8 mouse cellular contexts compared by ENCODE assay signal in genomic region chr13:4133070-4133469, GRCm38 (mm10). TPM values are rescaled to one million over a fixed set of nuclear protein-coding genes. Genes with fewer than 3 reads are reported as not detected.
DNase-seq lines count a peak whose midpoint lies in the region; ATAC-seq and TF ChIP-seq lines count a peak whose summit lies in the region.

No protein-coding gene starts in this region.

- H3K4me1 ChIP-seq in kidney, embryonic 14.5 days (ENCODE audit: control insufficient read depth, insufficient read depth, low read length), result no peaks in the 10 kb centered on the region
- H3K4me1 ChIP-seq in E14TG2a.4 (replicated peaks; ENCODE audit: low read depth, low read length), result no peaks in the 10 kb centered on the region
- H3K4me1 ChIP-seq in hindbrain, embryonic 12.5 days, result no peaks in the 10 kb centered on the region
- no peaks in the 10 kb centered on the region for H3K4me1 ChIP-seq in midbrain, embryonic 11.5 days (ENCODE audit: control insufficient read depth, insufficient read depth, low read length)

- WGBS in kidney, embryonic 14.5 days, result 38% methylated on average over 2 of the region's 2 CpGs
- 45% methylated on average over 2 of the region's 2 CpGs for WGBS in hindbrain, embryonic 12.5 days
- whole genome bisulfite sequencing in midbrain, embryonic 11.5 days, result 38% methylated on average over 2 of the region's 2 CpGs

- no peak overlapping the region for H3K4me2 ChIP-seq in kidney, embryonic 14.5 days (replicated peaks; ENCODE audit: low read depth, low read length)
- H3K4me2 ChIP-seq in hindbrain, embryonic 12.5 days (replicated peaks), result no peak overlapping the region
- H3K4me2 ChIP-seq in midbrain, embryonic 11.5 days, result no peak overlapping the region

- H3K36me3 ChIP-seq in kidney, embryonic 14.5 days (ENCODE audit: control insufficient read depth, insufficient read depth, low read length), result no peaks in the 10 kb centered on the region
- no peaks in the 10 kb centered on the region for H3K36me3 ChIP-seq in E14TG2a.4 (ENCODE audit: insufficient read depth, low read length)
- H3K36me3 ChIP-seq in hindbrain, embryonic 12.5 days, result no peaks in the 10 kb centered on the region
- H3K36me3 ChIP-seq in midbrain, embryonic 11.5 days (ENCODE audit: control insufficient read depth, insufficient read depth, low read length), result no peaks in the 10 kb centered on the region

- peak; percentile 42 for DNase-seq in kidney, adult 18-20 months
- DNase-seq in 3T3-L1 (ENCODE audit: low read depth, low spot score), result peak; percentile 53
- no peak for DNase-seq in midbrain, embryonic 11.5 days (ENCODE audit: low spot score, missing footprints)
- no peak for DNase-seq in cerebellum, adult 11-12 months

- H3K27me3 ChIP-seq in kidney, embryonic 14.5 days (ENCODE audit: control insufficient read depth, insufficient read depth, low read length), result no peaks in the 10 kb centered on the region
- H3K27me3 ChIP-seq in E14TG2a.4 (ENCODE audit: insufficient read depth, low read length), result no peaks in the 10 kb centered on the region
- no peaks in the 10 kb centered on the region for H3K27me3 ChIP-seq in hindbrain, embryonic 12.5 days
- H3K27me3 ChIP-seq in midbrain, embryonic 11.5 days (ENCODE audit: control insufficient read depth, insufficient read depth, low read length), result no peaks in the 10 kb centered on the region

- H3K9ac ChIP-seq in kidney, embryonic 14.5 days (ENCODE audit: low read depth, low read length), result no peak overlapping the region
- H3K9ac ChIP-seq in hindbrain, embryonic 12.5 days, result no peak overlapping the region
- no peak overlapping the region for H3K9ac ChIP-seq in midbrain, embryonic 11.5 days (ENCODE audit: low read length)

- H3K9me3 ChIP-seq in kidney, embryonic 14.5 days (ENCODE audit: control insufficient read depth, low read length), result no peaks in the 10 kb centered on the region
- no peaks in the 10 kb centered on the region for H3K9me3 ChIP-seq in E14TG2a.4 (ENCODE audit: low read length)
- H3K9me3 ChIP-seq in hindbrain, embryonic 12.5 days (replicated peaks), result no peaks in the 10 kb centered on the region
- no peaks in the 10 kb centered on the region for H3K9me3 ChIP-seq in midbrain, embryonic 11.5 days (ENCODE audit: control insufficient read depth, low read length)

- no peak overlapping the region for H3K27ac ChIP-seq in kidney, embryonic 14.5 days (ENCODE audit: low read depth, low read length)
- no peak overlapping the region for H3K27ac ChIP-seq in hindbrain, embryonic 12.5 days
- H3K27ac ChIP-seq in midbrain, embryonic 11.5 days (ENCODE audit: low read depth, low read length), result no peak overlapping the region

- TF ChIP-seq CTCF in E14TG2a.4 (conservative IDR thresholded peaks at IDR 0.05; ENCODE audit: low read length), result peak; percentile 24; the same call in 1 of the 2 replicates

- H3K4me3 ChIP-seq in kidney, embryonic 14.5 days (ENCODE audit: low read length), result no peak overlapping the region
- H3K4me3 ChIP-seq in E14TG2a.4 (replicated peaks; ENCODE audit: low read length), result no peak overlapping the region
- no peak overlapping the region for H3K4me3 ChIP-seq in hindbrain, embryonic 12.5 days
- H3K4me3 ChIP-seq in midbrain, embryonic 11.5 days (ENCODE audit: low read depth, low read length), result no peak overlapping the region

- ATAC-seq in kidney, embryonic 14.5 days (ENCODE audit: low FRiP score, low TSS enrichment), result no peak
- peak; percentile 71 for ATAC-seq in granulocyte monocyte progenitor cell, adult 5-6 weeks (replicated peaks; ENCODE audit: poor library complexity, severe bottlenecking)
- no peak for ATAC-seq in hindbrain, embryonic 12.5 days (ENCODE audit: low FRiP score)
- ATAC-seq in midbrain, embryonic 11.5 days (ENCODE audit: low FRiP score), result no peak

RNA-seq across cellular contexts. Expression of gene Akr1c18, which starts 17.4 kb away (rescaled TPM):
- polyA plus RNA-seq in kidney, embryonic 14.5 days (2014; fragmentation: Nextera tagmentation; extraction: Ambion mirVana), result 3.0 and 4.5 TPM in 2 replicates
- total RNA-seq in granulocyte monocyte progenitor cell, adult 5-6 weeks (2014; fragmentation: Nextera tagmentation), result not detected in 2 replicates
- total RNA-seq in granulocyte monocyte progenitor cell, adult 5-6 weeks (2017), result not detected in 2 replicates
- not detected in 2 replicates for polyA plus RNA-seq in hindbrain, embryonic 12.5 days (2016; fragmentation: Nextera tagmentation; extraction: Ambion mirVana)
- polyA plus RNA-seq in midbrain, embryonic 11.5 days (2014; fragmentation: Nextera tagmentation; extraction: Ambion mirVana), result not detected in 2 replicates

RNA-seq across cellular contexts. Expression of gene Akr1c13, which starts 57.9 kb away (rescaled TPM):
- 6.3 and 7.7 TPM in 2 replicates for polyA plus RNA-seq in kidney, embryonic 14.5 days (2014; fragmentation: Nextera tagmentation; extraction: Ambion mirVana)
- 26.7 and 36.1 TPM in 2 replicates for total RNA-seq in granulocyte monocyte progenitor cell, adult 5-6 weeks (2014; fragmentation: Nextera tagmentation)
- 32.5 and 34.0 TPM in 2 replicates for total RNA-seq in granulocyte monocyte progenitor cell, adult 5-6 weeks (2017)
- polyA plus RNA-seq in hindbrain, embryonic 12.5 days (2016; fragmentation: Nextera tagmentation; extraction: Ambion mirVana), result 2.0 and 2.1 TPM in 2 replicates
- polyA plus RNA-seq in midbrain, embryonic 11.5 days (2014; fragmentation: Nextera tagmentation; extraction: Ambion mirVana), result 0.33 TPM in 2 replicates

Comparison
In these comparisons a context has a peak if more than half of its experiments do, and no peak if none do; other contexts are left out.
1. DNase-seq: peak in kidney, adult 18-20 months (single experiment) and 3T3-L1 (single experiment); none in midbrain, embryonic 11.5 days (single experiment) and cerebellum, adult 11-12 months (single experiment).